Mouse (Mus musculus): Measurements from ENCODE around the gene Cd72.

- TF ChIP-seq CTCF (IDR thresholded peaks at IDR 0.05; ENCODE audit: low read depth, low read length) (no peak), POLR2A (IDR thresholded peaks at IDR 0.05; ENCODE audit: extremely low read depth, insufficient read depth, low read length) (no peak)
Observed at GRCm38 (mm10) chr4:43447251-43447650, 7.2 kb downstream of the Cd72 start.

Data from liver, adult 2 months (tissue).